Mouse (Mus musculus): ENCODE measurements at regions not wholly inside any gene's neighbourhood (a gene's known extent, or its start where the extent isn't known, plus 50 kb on each side); places are given as distances from the start of the nearest gene placed in this dataset.

DNA sequence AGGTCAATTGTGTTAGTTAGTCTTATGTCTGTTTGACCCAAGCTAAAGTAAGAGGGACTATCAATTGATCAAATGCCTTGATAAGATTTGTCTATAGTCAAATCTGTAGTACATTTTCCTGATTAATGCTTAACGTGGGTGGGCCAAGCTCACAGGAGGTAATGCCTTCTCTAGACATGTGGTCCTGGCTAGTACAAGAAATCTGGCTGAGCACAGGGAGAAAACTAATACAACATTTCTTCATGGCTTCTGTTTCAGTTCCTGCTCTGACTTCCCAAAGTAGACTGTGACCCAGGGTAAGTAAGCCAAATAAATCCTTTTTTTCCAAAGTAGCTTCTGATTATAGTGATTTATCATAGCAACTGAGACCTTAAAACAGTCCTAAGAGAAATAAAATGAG lies 96.2 kb upstream of the Zfp648 start:
- no peak for TF ChIP-seq CTCF (IDR thresholded peaks at IDR 0.05; ENCODE audit: low read depth)
- no peak for TF ChIP-seq EP300 (IDR thresholded peaks at IDR 0.05; ENCODE audit: low read depth)
